Mouse (Mus musculus) heart, postnatal 36 days (tissue): ENCODE data around the gene Slc5a2. TPM values are rescaled to one million over a fixed set of nuclear protein-coding genes. Genes with fewer than 3 reads are reported as not detected.

ENCODE experiments used
- DNase-seq, 2 experiments: peaks; one replicate each; pipeline ENCODE4 v3.0.0; 2021 to 2022
- intact Hi-C: fragments of 180-260 bp; cut with DNase I; formaldehyde crosslinking; loops from one replicate; pipeline ENCODE4 v1.15.1; 2025
- total RNA-seq, 2 experiments: library from RNA; stranded (reverse); gene quantifications; 2 replicates each; pipeline ENCODE4 v1.2.3; 2021

Slc5a2 gene
- total RNA-seq, 2 experiments from 2014 or later: not detected

DNA sequence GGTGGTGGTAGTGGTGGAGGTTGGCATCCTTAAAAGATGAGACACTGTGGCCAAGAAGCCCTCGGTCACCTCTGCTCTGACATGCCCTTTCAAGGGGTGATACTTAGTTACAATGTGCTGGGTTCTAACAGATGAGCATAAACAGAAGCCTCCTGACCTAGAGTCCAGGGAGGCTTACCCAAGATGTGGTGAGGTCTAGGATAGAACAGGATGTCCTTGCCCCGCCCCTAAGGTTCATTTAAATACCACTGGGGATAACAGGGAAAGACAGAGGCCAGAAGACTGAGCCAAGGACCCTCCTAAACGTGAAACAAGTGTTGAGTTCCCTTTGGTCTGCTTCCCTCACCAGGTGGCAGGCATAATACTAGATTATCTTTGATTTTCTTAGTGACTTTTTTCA is 31.1 kb downstream of the Slc5a2 start:
- DNase-seq: no peak
- intact Hi-C loops: loop anchor here (5.0 kb wide), 1 partner anchor 49 kb away; the partner anchor contains the start of gene Tgfb1i1

- intact Hi-C loops: loop anchor here (5.0 kb wide), 1 partner anchor 50 kb away; the partner anchor contains the start of gene Tgfb1i1
Observed at GRCm38 (mm10) chr7:128297291-128297616, 31.8 kb downstream of the Slc5a2 start.

DNA sequence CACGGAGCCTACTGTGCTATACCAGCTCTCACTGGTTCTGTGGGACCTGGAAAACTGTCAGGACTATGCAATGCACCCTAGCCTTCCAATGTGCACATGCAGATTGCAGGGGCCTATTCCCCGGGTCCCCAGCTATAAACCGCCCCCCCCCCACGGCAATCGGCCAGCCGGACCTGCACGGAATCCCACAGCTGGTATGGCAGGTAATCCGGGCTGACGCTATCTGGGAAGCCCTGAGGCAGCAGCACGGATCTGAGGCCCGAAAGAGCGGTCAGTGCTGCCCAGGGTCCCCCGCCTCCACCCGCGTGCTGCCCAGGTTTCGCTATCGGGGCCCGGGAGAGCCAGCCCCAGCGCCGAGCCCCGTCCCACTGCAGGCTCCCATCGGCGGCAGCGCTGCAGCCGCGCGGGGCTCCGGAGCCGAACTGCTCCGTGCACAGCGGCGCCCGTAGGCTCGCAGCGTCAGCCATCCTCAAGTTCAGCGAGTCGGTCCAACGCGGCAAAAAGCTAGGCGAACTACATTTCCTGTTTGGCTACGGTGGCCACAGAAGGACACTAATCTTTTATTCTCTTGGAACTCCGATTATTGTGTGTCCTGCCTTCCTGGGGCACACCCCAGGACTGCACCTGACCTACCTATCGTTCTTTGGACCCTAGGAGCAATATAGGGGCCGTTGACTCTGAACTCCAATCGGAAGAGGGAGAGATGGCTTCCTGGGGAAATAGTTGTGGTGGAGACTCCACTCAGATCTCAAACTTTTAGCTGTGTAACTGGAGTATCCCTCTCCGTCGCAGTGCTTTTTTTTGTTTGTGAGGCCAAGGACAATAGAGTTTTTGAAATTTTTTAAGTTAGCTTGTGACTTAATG is 32.4 kb downstream of the Slc5a2 start, which contains the start of gene BC017158:
BC017158 (minus strand) TSS at position 554 of the 864 bp plus-strand sequence.
- intact Hi-C loops: loop anchor here (5.0 kb wide), 1 partner anchor 51 kb away; the partner anchor contains the start of gene Tgfb1i1

More at GRCm38 (mm10) chr7:128297291-128297616, 31.8 kb downstream of the Slc5a2 start:
- DNase-seq: no peak

DNA sequence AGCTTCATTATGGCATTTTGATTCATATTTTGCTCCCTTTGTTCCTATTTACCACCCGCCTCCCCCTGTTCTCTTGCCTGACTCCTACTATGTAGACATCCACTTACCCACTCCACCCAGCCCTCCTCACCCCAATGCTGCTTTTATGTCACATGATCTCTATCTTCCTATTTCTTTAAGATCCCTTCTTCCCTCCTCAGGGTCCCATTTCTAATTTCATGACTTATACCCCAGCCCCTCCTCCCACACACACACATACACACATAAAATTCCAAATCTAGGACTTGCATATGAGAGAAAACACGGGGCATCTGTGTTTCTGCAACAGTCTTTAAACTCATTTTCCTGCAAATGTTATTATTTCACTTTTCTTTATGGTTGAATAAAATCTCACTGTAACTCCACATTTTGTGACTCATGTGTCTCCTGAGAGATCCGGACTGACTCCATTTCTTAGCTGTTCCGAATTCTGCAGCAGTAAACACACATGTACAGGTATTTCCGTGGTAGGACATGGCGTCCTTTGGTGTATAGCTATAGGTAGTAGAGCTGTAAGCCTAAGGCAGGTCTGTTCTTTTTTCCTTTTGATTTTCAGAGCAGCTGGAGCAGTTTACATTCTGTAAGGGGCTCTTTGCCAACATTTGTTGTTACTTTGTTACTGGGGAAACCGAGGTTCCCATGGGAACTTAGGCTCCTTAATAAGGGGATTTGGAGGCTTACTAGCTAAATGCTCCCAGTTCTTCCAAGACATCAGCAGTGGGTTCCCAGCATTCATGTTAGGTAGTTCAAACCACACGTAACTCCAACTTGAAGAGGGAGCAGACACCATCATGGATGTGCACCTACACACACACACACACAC is 33.3 kb downstream of the Slc5a2 start:
- intact Hi-C loops: loop anchor here (5.0 kb wide), 1 partner anchor 51 kb away; the partner anchor contains the start of gene Tgfb1i1
- DNase-seq: no peak

More for the DNA sequence above, 32.4 kb downstream of the Slc5a2 start, which contains the start of gene BC017158:
- DNase-seq: peak; percentile 73 to 84

DNA sequence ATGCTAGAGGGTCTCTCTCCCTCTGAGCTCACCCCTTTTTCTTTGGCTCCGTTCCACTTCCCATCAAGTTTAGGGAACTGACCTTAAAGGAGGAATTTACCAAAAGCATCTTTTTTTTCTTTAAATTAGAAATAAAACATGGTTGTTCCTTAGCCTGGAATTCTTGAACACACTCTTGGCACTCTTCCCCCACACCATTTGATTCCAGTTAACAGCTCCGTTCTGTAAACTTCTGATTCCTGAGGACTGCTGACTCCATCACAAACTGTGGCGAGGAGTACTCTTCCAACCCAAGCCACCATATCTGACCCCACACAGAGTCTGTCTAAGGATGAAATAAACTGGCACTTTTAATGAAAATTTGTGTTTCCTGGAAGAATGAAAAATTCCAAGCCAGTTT is 35.5 kb downstream of the Slc5a2 start:
- DNase-seq: no peak
- intact Hi-C loops: no loop called here

DNA sequence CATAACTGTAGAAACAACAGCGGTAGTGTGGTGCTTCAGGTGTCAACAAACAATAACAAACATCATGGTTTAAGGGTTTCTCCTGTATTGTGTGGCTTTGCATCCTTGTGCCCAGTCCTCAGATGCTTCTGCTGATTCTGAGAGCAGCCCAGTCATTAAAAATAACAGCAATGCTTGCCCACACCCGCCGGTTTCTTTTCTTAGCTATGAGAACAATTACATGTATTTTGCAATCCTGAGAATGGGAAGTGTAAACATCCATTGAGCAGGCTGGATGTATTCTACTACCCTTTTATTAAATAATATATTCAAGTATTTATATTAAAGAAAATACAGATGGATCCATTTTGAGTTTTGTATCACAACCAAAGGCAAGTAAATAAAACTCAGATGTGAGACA is 36.7 kb downstream of the Slc5a2 start:
- intact Hi-C loops: no loop called here
- DNase-seq: no peak

DNA sequence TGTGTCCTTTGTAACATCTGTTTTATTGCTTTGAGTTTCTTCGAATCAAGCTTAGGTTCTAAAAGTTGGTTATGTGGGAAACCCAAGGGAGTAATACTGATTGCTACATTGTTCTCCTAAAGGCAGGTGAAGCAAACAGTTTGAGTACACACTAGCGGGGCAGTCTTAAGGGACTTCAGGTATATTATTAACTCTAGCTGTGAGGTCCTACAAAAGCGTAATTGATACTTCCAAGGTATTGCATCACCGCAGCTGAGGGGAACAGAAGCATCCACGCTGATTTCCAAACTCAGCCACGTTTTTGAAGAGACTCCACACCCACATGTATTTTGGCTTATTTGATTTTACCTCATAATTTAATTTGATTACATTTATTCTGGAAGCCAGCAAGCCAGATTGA is 38.7 kb downstream of the Slc5a2 start:
- intact Hi-C loops: no loop called here
- no peak for DNase-seq

DNA sequence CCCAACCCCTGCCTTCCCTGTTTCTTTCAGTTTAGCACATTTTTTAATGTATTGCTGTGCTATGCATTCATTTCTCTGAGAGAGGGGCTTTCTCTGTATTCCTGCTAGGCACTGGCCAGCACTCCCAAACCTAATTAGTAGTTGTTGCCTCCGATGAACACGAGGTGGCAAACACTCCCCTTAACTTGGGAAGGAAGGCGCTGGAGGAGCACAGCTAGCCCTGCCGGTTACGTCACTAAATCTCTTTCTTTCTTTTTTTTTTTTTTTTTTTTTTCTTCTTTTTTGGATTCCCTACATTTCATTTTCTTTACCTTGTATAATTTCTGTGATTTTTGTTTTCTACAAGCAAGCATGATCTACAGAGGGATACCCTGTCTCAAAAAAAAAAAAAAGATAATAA is 39.5 kb downstream of the Slc5a2 start:
- peak in 1 of 2 experiments; percentile 39 for DNase-seq

DNA sequence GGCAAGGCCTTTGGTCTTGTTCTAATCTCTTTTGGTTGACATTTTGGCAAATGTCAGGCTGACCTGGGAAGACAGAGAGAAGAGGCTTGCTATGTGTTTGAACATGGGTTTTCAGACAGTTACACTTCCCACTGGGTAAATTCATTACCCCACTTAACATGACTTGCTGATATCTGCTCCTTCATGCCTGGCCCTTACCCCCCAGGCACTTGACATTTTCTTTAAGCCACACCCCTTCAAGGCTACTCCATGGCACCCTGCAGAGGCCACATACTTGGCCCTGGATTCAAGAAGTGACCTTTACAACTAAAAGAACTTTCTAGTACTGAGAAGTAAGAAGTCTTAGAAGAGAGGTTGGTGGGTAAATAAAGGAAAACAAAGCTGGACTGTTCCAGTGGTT is 42.4 kb downstream of the Slc5a2 start:
- no peak for DNase-seq
- intact Hi-C loops: loop anchor here (5.0 kb wide), 2 partner anchors 154 to 394 kb away; partner anchors contain the start of gene Tial1

More for the DNA sequence above, 39.5 kb downstream of the Slc5a2 start:
- intact Hi-C loops: loop anchor here (1.0 to 5.0 kb wide), 3 partner anchors 39 to 397 kb away; partner anchors contain the start of gene Tial1

GRCm38 (mm10) chr7:128309216-128309615 is 43.8 kb downstream of the Slc5a2 start:
- no peak for DNase-seq
- intact Hi-C loops: loop anchor here (5.0 kb wide), 2 partner anchors 153 to 393 kb away; partner anchors contain the start of gene Tial1

- no peak for DNase-seq
- intact Hi-C loops: loop anchor here (5.0 kb wide), 2 partner anchors 153 to 393 kb away; partner anchors contain the start of gene Tial1
Observed at GRCm38 (mm10) chr7:128309776-128310175, 44.3 kb downstream of the Slc5a2 start.

- peak in 1 of 2 experiments; percentile 18 for DNase-seq
- intact Hi-C loops: no loop called here
Observed at GRCm38 (mm10) chr7:128310229-128310688, 44.8 kb downstream of the Slc5a2 start.

DNA sequence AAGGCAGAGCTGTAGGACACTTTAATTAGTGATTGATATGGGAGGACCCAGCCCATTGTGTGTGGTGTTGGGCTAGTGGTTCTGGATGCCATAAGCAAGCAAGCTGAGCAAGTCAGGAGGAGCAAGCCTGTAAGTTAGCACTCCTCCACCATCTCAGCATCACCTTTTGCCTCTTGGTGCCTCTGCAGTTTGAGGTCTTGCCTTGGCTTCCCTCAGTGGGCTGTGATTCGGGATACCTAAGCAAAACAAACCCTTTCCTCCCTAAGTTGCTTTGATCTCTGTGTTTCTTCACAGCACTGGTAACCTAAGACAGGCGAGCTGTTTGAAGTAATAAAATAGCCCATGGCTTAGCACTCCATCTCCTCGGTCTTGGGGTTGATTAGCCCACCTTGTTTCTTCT is 45.8 kb downstream of the Slc5a2 start:
- DNase-seq: no peak
- intact Hi-C loops: no loop called here

- intact Hi-C loops: no loop called here
- DNase-seq: no peak
Observed at GRCm38 (mm10) chr7:128311811-128312210, 46.4 kb downstream of the Slc5a2 start.

DNA sequence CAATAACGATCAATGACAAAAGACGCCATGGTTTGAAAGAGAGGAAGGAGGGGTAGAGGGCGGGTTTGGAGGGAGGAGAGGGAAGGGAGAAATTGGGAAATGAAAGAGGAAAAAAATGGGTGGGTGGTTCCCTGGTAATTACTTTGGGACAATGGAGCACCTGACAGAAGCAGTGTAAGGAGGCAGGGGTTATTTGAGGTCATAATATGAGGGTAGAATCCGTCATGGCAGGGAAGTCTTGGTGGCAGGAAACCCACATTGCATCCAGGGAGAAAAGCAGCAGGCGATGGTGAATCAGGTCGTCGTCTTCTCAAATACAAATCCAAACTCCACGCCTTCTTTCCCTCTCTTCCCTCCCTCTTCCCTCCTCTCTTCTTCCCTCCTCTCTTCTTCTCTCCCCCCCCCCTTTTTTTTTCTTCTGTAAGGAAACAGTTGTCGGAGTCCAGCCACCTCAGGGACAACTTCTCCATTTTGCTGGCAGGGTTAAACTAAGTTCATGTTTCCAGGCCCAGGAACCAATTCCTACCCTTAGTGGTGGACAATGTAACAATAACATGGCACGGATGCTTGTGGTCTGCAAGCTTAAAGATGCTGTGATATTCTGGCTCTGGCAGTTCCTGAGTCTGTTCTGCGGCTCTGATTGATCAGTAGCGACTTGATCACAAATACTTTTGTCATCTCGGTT is 47.1 kb downstream of the Slc5a2 start:
- DNase-seq: no peak
- intact Hi-C loops: no loop called here

- intact Hi-C loops: no loop called here
- DNase-seq: no peak
Observed at GRCm38 (mm10) chr7:128313601-128314000, 48.1 kb downstream of the Slc5a2 start.

DNA sequence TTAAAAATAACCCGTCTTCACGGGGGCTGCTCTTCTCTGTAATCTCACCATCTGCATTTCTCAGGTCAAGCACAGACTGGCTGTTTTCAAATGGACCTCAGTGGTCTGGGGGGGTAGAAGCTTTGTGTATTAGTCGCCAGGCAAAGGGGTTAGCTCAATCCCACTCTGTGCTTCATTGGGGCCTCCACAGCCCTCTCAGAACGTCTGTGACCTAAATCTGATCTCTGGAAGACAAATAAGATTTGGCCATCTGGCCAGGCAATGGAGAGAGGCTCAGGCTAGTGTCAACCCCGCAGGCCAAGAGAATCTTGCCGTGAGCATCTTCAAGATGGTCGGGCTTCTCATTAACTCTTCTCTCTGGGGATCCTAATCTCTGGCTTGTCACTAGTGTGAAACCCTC is 49.0 kb downstream of the Slc5a2 start:
- no peak for DNase-seq
- intact Hi-C loops: no loop called here

- intact Hi-C loops: no loop called here
- DNase-seq: no peak
Observed at GRCm38 (mm10) chr7:128317011-128317410, 51.6 kb downstream of the Slc5a2 start.

GRCm38 (mm10) chr7:128319140-128319539 is 53.7 kb downstream of the Slc5a2 start:
- intact Hi-C loops: no loop called here
- DNase-seq: no peak

GRCm38 (mm10) chr7:128320219-128320816 is 54.9 kb downstream of the Slc5a2 start:
- no peak for DNase-seq
- intact Hi-C loops: no loop called here
